Mouse (Mus musculus) olfactory bulb, adult 2 months (tissue): ENCODE results near the gene Tlnrd1.

ENCODE experiments used
- CTCF ChIP-seq: fragments of 200-500 bp; IDR thresholded peaks from 2 replicates; pipeline ENCODE4 v1.5.1; 2012; ENCODE audit warnings: low read depth, mild to moderate bottlenecking, low read length, moderate library complexity; ENCODE audit not compliant: insufficient read depth
- POLR2A ChIP-seq: fragments of 200-500 bp; IDR thresholded peaks from 2 replicates; pipeline ENCODE4 v1.6.1; 2012; ENCODE audit warnings: mild to moderate bottlenecking, low read depth, low read length, moderate library complexity; ENCODE audit not compliant: insufficient read depth

GRCm38 (mm10) chr7:83869839-83870543 is 14.1 kb downstream of the Tlnrd1 start:
- TF ChIP-seq CTCF (no peak), POLR2A (no peak)
